Mouse (Mus musculus) forebrain, embryonic 16.5 days (tissue): ENCODE data around the gene Snd1. TPM values are rescaled to one million over a fixed set of nuclear protein-coding genes. Genes with fewer than 3 reads are reported as not detected.

ENCODE experiments used
- ATAC-seq: fragments of 200-750 bp; cut with Nextera tagmentation; 2 replicates; pipeline ENCODE4 v1.8.0; 2017; ENCODE audit warnings: mild to moderate bottlenecking, moderate library complexity
- H3K27ac ChIP-seq: fragments of 300-500 bp; sonication (generic); 2 replicates; pipeline ENCODE4 v1.5.1; 2014; ENCODE audit warnings: low read length, control low read depth
- H3K27me3 ChIP-seq: fragments of 300-500 bp; sonication (generic); replicated peaks from 2 replicates; pipeline ENCODE4 v1.6.1; 2014; ENCODE audit warnings: low read length; ENCODE audit not compliant: control insufficient read depth, insufficient read depth
- H3K36me3 ChIP-seq: fragments of 300-500 bp; sonication (generic); 2 replicates; pipeline ENCODE4 v1.6.1; 2014; ENCODE audit not compliant: control insufficient read depth, insufficient read depth
- H3K4me1 ChIP-seq: fragments of 300-500 bp; sonication (generic); replicated peaks from 2 replicates; pipeline ENCODE4 v1.6.1; 2014; ENCODE audit warnings: low read length; ENCODE audit not compliant: control insufficient read depth, insufficient read depth
- H3K4me2 ChIP-seq: fragments of 300-500 bp; sonication (generic); 2 replicates; pipeline ENCODE4 v1.6.1; 2014; ENCODE audit warnings: mild to moderate bottlenecking, low read length, control low read depth
- H3K4me3 ChIP-seq: fragments of 300-500 bp; sonication (generic); replicated peaks from 2 replicates; pipeline ENCODE4 v1.5.1; 2014; ENCODE audit warnings: mild to moderate bottlenecking, low read length, control low read depth
- H3K9ac ChIP-seq: fragments of 300-500 bp; sonication (generic); replicated peaks from 2 replicates; pipeline ENCODE4 v1.6.1; 2014; ENCODE audit warnings: low read depth, low read length, control low read depth
- H3K9me3 ChIP-seq: fragments of 300-500 bp; sonication (generic); 2 replicates; pipeline ENCODE4 v1.6.1; 2016; ENCODE audit warnings: low read length; ENCODE audit not compliant: control insufficient read depth
- WGBS: fragments of 180-500 bp; shearing (Covaris S2); extraction: QIAGEN DNeasy Blood & Tissue Kit; methylation state at CpG from one replicate; pipeline ENCODE4 v1.1.7; 2014; 5-methylcytosine and 5-hydroxymethylcytosine counted together
- polyA plus RNA-seq: library from polyadenylated mRNA; unstranded; fragments of >200 nt; fragmentation: Nextera tagmentation; extraction: Ambion mirVana; gene quantifications from 2 replicates; pipeline ENCODE4 v1.2.1, GENCODE M21; 2015

The Snd1 gene
- polyA plus RNA-seq, 1 experiment from 2014 or later: 81.0 TPM

- H3K27me3 ChIP-seq: no peaks in the 10 kb centered on the region
- H3K36me3 ChIP-seq: peaks cover 2% of the 10 kb centered on the region; the same call in 1 of the 2 replicates
- H3K4me1 ChIP-seq: no peaks in the 10 kb centered on the region
- H3K4me3 ChIP-seq: no peak overlapping the region
- H3K9me3 ChIP-seq: no peaks in the 10 kb centered on the region
- WGBS: 76% methylated on average over 7 of the region's 7 CpGs
- H3K27ac ChIP-seq: no peak overlapping the region
- ATAC-seq: no peak
- H3K9ac ChIP-seq: no peak overlapping the region
- no peak overlapping the region for H3K4me2 ChIP-seq
Observed at GRCm38 (mm10) chr6:28550255-28551004, 75.5 kb downstream of the Snd1 start.

GRCm38 (mm10) chr6:28554470-28554869, 79.5 kb downstream of the Snd1 start:
- no peak for ATAC-seq
- H3K9me3 ChIP-seq: no peaks in the 10 kb centered on the region
- no peaks in the 10 kb centered on the region for H3K36me3 ChIP-seq
- no peaks in the 10 kb centered on the region for H3K4me1 ChIP-seq
- no peaks in the 10 kb centered on the region for H3K27me3 ChIP-seq
- no peak overlapping the region for H3K4me3 ChIP-seq
- WGBS: 95% methylated on average over 1 of the region's 1 CpGs
- no peak overlapping the region for H3K27ac ChIP-seq
- no peak overlapping the region for H3K4me2 ChIP-seq
- no peak overlapping the region for H3K9ac ChIP-seq

- no peak for ATAC-seq
- Histone ChIP-seq H3K27ac (no peak overlapping the region), H3K9me3 (no peaks in the 10 kb centered on the region)
Observed at GRCm38 (mm10) chr6:28555002-28555401, 80.1 kb downstream of the Snd1 start.

GRCm38 (mm10) chr6:28555428-28555827, 80.5 kb downstream of the Snd1 start:
- H3K9me3 ChIP-seq: no peaks in the 10 kb centered on the region
- H3K27me3 ChIP-seq: no peaks in the 10 kb centered on the region
- H3K4me1 ChIP-seq: no peaks in the 10 kb centered on the region
- no peaks in the 10 kb centered on the region for H3K36me3 ChIP-seq
- no peak overlapping the region for H3K4me2 ChIP-seq
- no peak overlapping the region for H3K9ac ChIP-seq
- 96% methylated on average over 7 of the region's 7 CpGs for WGBS
- ATAC-seq: no peak
- no peak overlapping the region for H3K27ac ChIP-seq
- H3K4me3 ChIP-seq: no peak overlapping the region

More at GRCm38 (mm10) chr6:28555002-28555401, 80.1 kb downstream of the Snd1 start:
- no peak overlapping the region for H3K4me2 ChIP-seq
- H3K27me3 ChIP-seq: no peaks in the 10 kb centered on the region
- WGBS: 69% methylated on average over 6 of the region's 6 CpGs
- no peak overlapping the region for H3K9ac ChIP-seq
- H3K36me3 ChIP-seq: no peaks in the 10 kb centered on the region
- H3K4me1 ChIP-seq: no peaks in the 10 kb centered on the region
- H3K4me3 ChIP-seq: no peak overlapping the region

GRCm38 (mm10) chr6:28557728-28558127, 82.8 kb downstream of the Snd1 start:
- Histone ChIP-seq H3K27ac (no peak overlapping the region), H3K36me3 (no peaks in the 10 kb centered on the region), H3K4me2 (no peak overlapping the region), H3K9me3 (no peaks in the 10 kb centered on the region), H3K9ac (no peak overlapping the region), H3K27me3 (no peaks in the 10 kb centered on the region), H3K4me3 (no peak overlapping the region), H3K4me1 (no peaks in the 10 kb centered on the region)
- ATAC-seq: no peak
- 42% methylated on average over 6 of the region's 6 CpGs for WGBS

GRCm38 (mm10) chr6:28559419-28559818, 84.5 kb downstream of the Snd1 start:
- Histone ChIP-seq H3K4me2 (no peak overlapping the region), H3K4me1 (no peaks in the 10 kb centered on the region), H3K4me3 (no peak overlapping the region), H3K27ac (no peak overlapping the region), H3K9me3 (no peaks in the 10 kb centered on the region), H3K36me3 (no peaks in the 10 kb centered on the region), H3K27me3 (no peaks in the 10 kb centered on the region), H3K9ac (no peak overlapping the region)
- ATAC-seq: no peak
- WGBS: 85% methylated on average over 2 of the region's 2 CpGs

GRCm38 (mm10) chr6:28561291-28561995, 86.5 kb downstream of the Snd1 start:
- no peaks in the 10 kb centered on the region for H3K27me3 ChIP-seq
- no peak overlapping the region for H3K27ac ChIP-seq
- no peaks in the 10 kb centered on the region for H3K9me3 ChIP-seq
- H3K36me3 ChIP-seq: no peaks in the 10 kb centered on the region
- H3K4me2 ChIP-seq: no peak overlapping the region
- no peaks in the 10 kb centered on the region for H3K4me1 ChIP-seq
- WGBS: 86% methylated on average over 5 of the region's 5 CpGs
- 0 out of 2 replicates have a peak, but pooled peaks have one; percentile 33 for ATAC-seq
- H3K9ac ChIP-seq: no peak overlapping the region
- no peak overlapping the region for H3K4me3 ChIP-seq

GRCm38 (mm10) chr6:28562323-28563044, 87.5 kb downstream of the Snd1 start:
- WGBS: 74% methylated on average over 4 of the region's 4 CpGs
- H3K36me3 ChIP-seq: no peaks in the 10 kb centered on the region
- H3K9me3 ChIP-seq: no peaks in the 10 kb centered on the region
- no peak for ATAC-seq
- no peaks in the 10 kb centered on the region for H3K27me3 ChIP-seq
- no peak overlapping the region for H3K4me2 ChIP-seq
- no peak overlapping the region for H3K9ac ChIP-seq
- H3K27ac ChIP-seq: no peak overlapping the region
- no peaks in the 10 kb centered on the region for H3K4me1 ChIP-seq
- no peak overlapping the region for H3K4me3 ChIP-seq

GRCm38 (mm10) chr6:28567978-28568377, 93.0 kb downstream of the Snd1 start:
- Histone ChIP-seq H3K4me2 (no peak overlapping the region), H3K9ac (no peak overlapping the region), H3K4me1 (peaks cover 4% of the 10 kb centered on the region), H3K27me3 (no peaks in the 10 kb centered on the region), H3K27ac (no peak overlapping the region), H3K9me3 (no peaks in the 10 kb centered on the region), H3K36me3 (no peaks in the 10 kb centered on the region), H3K4me3 (no peak overlapping the region)
- 81% methylated on average over 6 of the region's 6 CpGs for WGBS
- ATAC-seq: no peak
